Mouse (Mus musculus) bone marrow, adult 2 months (tissue): ENCODE data around the gene Tmem234. TPM values are rescaled to one million over a fixed set of nuclear protein-coding genes. Genes with fewer than 3 reads are reported as not detected.

ENCODE experiments used
- H3K27ac ChIP-seq: fragments of 200-500 bp; 2 replicates; pipeline ENCODE4 v1.5.1; 2012; ENCODE audit warnings: low read depth, mild to moderate bottlenecking, control low read depth, inconsistent platforms, low read length; ENCODE audit not compliant: control insufficient read depth, poor library complexity, insufficient read depth
- H3K4me1 ChIP-seq: fragments of 200-500 bp; 2 replicates; pipeline ENCODE4 v1.6.1; 2011; ENCODE audit warnings: low read length; ENCODE audit not compliant: control insufficient read depth, insufficient read depth
- H3K4me3 ChIP-seq: fragments of 200-500 bp; replicated peaks from 2 replicates; pipeline ENCODE3; 2011; ENCODE audit warnings: mild to moderate bottlenecking, low read depth, low read length, control low read depth; ENCODE audit not compliant: control insufficient read depth
- CTCF ChIP-seq: fragments of 200-500 bp; IDR thresholded peaks from 2 replicates; pipeline ENCODE4 v1.5.1; 2011; ENCODE audit warnings: low read length, control low read depth; ENCODE audit not compliant: control insufficient read depth, insufficient read depth
- POLR2A ChIP-seq: fragments of 200-500 bp; IDR thresholded peaks from 2 replicates; pipeline ENCODE4 v1.6.1; 2011; ENCODE audit warnings: low read depth, mild to moderate bottlenecking, control low read depth, low read length, borderline replicate concordance; ENCODE audit not compliant: control insufficient read depth
- WGBS: fragments of 180-500 bp; shearing (Covaris S2); methylation state at CpG from one replicate; pipeline ENCODE4 v1.1.7; 2018; 5-methylcytosine and 5-hydroxymethylcytosine counted together
- polyA plus RNA-seq: library from polyadenylated mRNA; stranded (reverse); fragments of >200 nt; gene quantifications from 2 replicates; pipeline ENCODE4 v1.2.4, GENCODE M21; 2011; ENCODE audit warnings: low replicate concordance; ENCODE audit not compliant: missing spikeins, insufficient read depth, insufficient read length

Gene Tmem234
- polyA plus RNA-seq, 1 experiment, result 118 TPM

DNA sequence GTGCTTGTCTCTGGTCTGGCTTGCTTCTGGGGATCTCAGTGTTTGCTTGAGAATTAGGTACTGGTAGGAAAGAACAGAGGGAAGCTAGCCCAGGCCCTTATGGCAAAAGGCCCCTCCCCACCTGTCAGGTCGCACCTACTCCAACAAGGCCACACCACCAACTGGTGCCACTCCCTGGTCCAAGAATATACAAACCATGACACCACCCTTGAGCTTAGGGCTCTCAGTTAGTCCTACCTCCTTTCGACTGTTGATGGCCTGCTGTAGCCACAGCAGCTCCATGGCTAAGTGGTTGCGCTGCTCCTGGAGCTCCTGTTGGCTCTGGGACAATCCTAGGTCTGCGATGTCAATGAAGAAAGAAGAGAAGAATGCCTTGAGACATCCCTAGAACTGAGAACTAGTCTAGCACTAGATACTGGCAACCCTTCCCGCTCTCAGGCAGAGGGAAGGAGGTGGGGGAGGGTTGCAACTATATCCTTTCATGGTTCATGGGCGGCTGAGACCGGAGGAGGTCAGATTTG is 16.7 kb downstream of the Tmem234 start:
- Histone ChIP-seq H3K4me3 (no peak overlapping the region), H3K4me1 (peaks cover 1% of the 10 kb centered on the region; the same call in 1 of the 2 replicates), H3K27ac (no peak overlapping the region)
- 90% methylated on average over 7 of the region's 7 CpGs for WGBS
- TF ChIP-seq POLR2A, result no peak
- TF ChIP-seq CTCF, result no peak

DNA sequence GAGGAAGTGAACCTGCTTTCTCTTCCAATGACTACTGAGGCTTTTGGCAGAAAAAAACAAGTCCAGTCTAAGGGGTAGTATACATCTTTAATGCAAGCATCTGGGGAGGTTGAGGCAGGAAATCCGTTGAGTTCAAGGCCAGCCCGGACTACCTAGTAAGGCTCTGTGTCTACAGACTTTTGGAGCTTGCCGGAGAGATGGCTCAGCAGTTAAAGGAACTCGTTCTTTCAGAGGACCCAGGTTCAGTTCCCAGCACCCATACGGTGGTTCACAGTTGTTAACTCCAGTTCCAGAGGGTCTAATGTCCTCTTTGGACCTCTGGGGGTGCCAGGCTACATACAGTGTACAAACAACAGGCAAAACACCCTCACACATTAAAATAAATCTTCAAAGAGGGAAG is 17.6 kb downstream of the Tmem234 start:
- no peak overlapping the region for H3K4me3 ChIP-seq
- H3K27ac ChIP-seq, result no peak overlapping the region
- peaks cover 5% of the 10 kb centered on the region; the same call in 1 of the 2 replicates for H3K4me1 ChIP-seq
- no peak for TF ChIP-seq CTCF
- TF ChIP-seq POLR2A, result no peak
- WGBS, result 92% methylated on average over 5 of the region's 5 CpGs

DNA sequence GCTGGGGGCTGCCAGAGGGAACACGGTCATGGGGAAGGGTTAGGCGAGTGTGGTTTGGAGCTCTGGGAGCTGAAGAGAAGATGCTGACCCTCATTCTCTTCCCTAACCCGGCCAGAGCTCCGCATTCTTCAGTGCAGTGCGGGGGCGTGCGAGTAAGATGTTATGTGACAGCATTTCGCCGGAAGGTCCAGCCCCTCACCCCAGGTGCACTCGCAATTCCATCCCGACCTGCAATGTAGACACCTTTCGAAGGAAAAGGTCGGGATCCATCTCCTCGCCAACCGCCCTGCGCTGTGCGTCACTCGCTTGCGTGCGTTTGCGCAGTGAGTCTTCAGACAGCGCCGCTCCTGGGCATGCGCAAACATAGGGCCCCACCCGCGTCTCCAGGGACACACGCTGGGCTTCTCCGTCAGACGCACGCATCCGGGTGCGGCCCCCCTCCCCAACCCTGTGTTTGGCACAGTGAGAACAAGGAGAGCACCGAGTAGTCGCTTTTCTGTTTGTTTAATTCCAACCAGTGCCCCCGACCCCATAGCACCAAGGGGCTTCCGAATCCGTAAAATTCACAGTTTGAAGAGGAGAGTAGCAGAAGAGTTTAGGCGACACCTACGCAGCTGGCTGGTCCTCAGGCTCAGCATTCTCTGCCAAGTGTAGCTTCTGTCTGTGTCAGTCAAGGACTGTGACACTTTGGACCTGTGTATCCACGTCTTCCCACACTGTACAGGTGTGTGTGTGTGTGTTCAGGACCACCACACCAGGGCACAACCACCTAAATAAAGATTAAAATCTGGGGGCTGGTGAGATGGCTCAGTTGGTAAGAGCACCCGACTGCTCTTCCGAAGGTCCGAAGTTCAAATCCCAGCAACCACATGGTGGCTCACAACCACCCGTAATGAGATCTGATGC is 18.6 kb downstream of the Tmem234 start, which contains the start of gene Iqcc:
TSS of gene Iqcc (minus strand) at position 314 of the 906 bp plus-strand sequence.
- Histone ChIP-seq H3K27ac (peak within 1 kb of the TSS; percentile 73), H3K4me3 (peak within 1 kb of the TSS; percentile 78), H3K4me1 (peaks cover 5% of the 10 kb centered on the region; the same call in 1 of the 2 replicates)
- WGBS, result 3% methylated on average over 44 of the region's 44 CpGs
- TF ChIP-seq POLR2A (peak; percentile 96; the same call in 1 of the 2 replicates), CTCF (peak; percentile 4; the same call in 1 of the 2 replicates)

DNA sequence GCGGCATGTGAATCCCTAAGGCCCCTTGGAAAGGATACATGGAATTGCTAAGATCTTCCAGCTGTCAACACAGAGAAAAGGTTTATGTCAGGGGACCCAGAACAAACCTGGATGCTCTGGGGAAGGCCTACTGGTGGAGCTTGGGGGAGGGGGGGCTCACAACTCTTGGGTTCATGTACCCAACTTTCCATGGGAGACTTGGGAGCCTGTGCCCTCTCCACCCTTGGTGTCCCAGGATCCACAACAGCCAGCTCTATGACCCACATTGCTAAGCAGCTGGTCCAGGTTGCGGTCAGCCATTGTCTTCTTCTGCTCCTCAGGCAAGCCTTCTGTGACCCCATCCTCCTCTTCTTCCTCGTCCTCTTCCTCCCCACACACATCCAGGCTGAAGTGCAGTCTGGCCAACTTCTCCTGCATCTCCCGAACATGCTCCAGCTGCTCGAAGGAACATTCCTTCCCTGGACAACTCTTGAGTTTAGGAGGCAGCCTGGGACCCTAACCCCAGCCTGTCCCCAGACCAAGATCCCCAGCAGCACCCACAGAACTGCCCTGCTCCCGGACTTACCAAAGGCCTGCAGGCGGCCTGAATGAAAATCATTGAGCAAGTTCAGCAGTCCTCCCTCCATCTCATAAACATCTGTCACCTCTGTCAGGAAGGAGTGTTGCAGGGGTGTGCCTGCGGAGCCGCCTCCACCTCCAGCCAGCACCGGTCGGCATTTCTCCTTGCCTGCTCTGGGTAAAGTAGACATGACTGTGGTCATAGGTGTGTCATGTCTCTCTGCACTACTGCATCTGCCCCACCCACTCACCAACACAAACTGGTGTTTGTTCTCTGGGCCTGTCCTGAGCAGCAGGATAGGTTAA is 20.2 kb downstream of the Tmem234 start:
- no peak overlapping the region for H3K27ac ChIP-seq
- H3K4me3 ChIP-seq, result no peak overlapping the region
- TF ChIP-seq CTCF (no peak), POLR2A (no peak)
- 83% methylated on average over 11 of the region's 11 CpGs for WGBS
- H3K4me1 ChIP-seq, result peaks cover 5% of the 10 kb centered on the region; the same call in 1 of the 2 replicates

DNA sequence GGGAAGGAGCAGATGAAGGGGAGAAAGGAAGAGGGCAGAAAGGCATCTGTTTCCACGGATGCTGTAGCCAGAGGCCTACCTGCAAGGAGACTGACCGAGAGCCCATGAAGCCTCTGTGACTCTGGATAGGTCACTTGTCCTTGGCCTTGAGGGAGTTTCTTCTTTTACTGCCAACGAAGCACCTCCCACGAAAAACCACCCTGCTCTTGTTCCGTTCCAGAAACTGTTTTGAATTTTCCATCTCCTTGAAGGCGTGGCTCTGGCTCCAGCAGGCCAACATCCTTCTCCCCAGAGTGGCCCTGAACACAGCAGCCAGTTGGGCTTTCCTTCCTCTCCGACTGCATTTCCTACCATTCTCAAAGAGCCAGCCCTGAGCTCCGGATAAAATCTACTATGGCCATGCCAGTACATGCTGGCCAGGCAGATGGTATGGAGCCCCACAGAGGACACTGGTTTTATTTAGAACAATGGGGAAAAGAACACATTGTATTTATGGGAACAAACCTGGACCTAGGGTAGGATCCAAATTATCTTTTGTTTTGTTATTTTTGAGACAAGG is 20.9 kb downstream of the Tmem234 start:
- Histone ChIP-seq H3K4me3 (no peak overlapping the region), H3K4me1 (peaks cover 5% of the 10 kb centered on the region; the same call in 1 of the 2 replicates), H3K27ac (no peak overlapping the region)
- WGBS, result 79% methylated on average over 8 of the region's 8 CpGs
- no peak for TF ChIP-seq POLR2A
- no peak for TF ChIP-seq CTCF

DNA sequence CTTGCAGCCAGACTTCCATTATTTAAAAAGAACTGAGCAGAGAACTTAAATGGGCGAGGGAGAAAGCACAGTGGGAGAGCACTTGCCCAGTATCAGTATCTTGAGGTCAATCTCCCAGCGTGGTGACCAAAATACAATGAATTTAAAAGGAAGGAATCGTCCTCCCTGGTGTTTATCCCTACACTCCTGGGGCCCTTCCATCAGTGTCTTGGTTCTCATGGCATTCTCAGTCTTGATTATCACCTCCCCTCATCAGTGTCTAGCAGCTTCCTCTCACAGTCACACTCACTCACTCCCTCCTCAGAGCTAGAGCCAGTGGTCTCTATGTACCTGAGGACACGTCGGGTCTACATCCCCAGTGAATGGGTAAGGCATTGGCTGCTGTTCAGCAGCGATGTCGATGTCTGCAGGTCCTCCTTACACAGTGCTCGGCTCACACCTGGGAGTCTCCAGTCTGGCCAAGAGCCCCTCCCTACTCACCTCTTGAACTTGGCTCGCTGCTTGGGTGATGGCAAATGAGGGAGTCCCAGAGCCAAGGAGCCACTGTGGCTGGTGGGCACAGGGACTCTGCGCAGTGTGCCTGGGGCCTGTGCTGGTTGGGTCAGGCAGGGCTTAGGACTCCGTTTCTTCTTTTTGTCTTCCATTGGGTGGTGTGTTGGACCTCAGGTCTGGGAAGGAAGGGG is 21.8 kb downstream of the Tmem234 start:
- 81% methylated on average over 11 of the region's 11 CpGs for WGBS
- Histone ChIP-seq H3K4me3 (no peak overlapping the region), H3K4me1 (peaks cover 5% of the 10 kb centered on the region; the same call in 1 of the 2 replicates), H3K27ac (no peak overlapping the region)
- TF ChIP-seq POLR2A (no peak), CTCF (no peak)

DNA sequence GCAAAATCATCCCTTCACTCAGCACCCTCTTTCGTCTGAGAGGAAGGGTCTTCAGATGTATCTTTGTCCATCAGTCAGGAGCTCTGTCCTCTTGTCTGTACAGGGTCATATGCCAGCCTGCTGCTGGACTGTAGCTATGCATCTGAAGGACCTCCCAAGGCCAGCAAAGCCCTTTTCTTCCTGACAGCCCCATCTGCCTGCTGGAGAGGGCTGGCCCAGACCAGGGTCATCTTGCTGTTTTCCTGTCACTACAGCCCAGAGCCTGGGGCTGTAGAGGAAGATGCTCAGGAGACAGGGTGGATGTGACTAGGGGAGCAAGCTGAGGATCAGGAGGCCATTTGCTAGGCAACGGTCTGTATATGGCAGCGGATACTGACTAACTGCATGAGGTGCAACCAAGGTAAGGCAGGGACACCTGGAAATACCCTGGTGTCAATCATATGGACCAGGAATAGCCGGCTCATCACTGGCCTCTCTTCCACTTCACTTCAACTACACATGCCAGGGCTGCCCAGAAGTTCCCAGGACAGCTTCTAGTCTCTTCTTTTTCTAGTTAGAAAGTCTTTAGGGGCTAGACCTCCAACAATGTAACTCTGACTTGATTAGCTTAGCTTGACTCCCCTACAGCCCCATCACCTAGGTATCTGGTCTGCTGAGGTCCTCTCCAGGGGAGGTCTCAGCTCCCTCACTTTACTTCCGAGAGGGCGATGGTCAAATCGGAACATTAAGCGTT is 22.5 kb downstream of the Tmem234 start:
- TF ChIP-seq CTCF (no peak), POLR2A (no peak)
- H3K27ac ChIP-seq, result no peak overlapping the region
- WGBS, result 22% methylated on average over 8 of the region's 8 CpGs
- peaks cover 5% of the 10 kb centered on the region; the same call in 1 of the 2 replicates for H3K4me1 ChIP-seq
- peak overlapping the region; percentile 78 for H3K4me3 ChIP-seq

DNA sequence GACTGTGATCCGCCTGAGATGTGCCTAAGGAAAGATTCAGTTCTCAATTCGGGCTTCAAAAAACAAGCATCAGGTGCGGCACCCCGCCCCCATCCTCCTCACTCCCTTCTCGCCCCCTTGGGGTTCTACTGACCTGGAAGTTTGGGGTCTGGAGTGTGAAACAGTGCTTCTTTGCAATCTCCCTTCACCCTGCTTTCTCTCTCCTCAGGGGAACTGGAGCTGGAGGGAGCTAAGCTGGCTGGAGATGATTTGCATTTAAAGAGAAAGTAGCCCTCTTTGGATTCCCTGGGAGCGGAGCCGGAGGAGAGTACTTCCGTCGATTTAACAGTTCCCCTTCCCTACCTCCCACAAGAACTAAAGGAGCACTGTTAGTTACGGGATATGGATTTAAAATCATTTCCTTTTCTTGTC is 23.2 kb downstream of the Tmem234 start, which contains the start of gene Ccdc28b:
TSS of gene Ccdc28b (minus strand) at position 267 of the 411 bp plus-strand sequence.
- Histone ChIP-seq H3K27ac (peak within 1 kb of the TSS; percentile 78), H3K4me1 (peaks cover 5% of the 10 kb centered on the region; the same call in 1 of the 2 replicates), H3K4me3 (peak within 1 kb of the TSS; percentile 78)
- TF ChIP-seq POLR2A, result no peak
- TF ChIP-seq CTCF, result no peak
- WGBS, result under 1% methylated on average over 10 of the region's 10 CpGs
